Mouse (Mus musculus) layer of hippocampus, adult 8-10 months (tissue): ENCODE results near the gene H2al1a. TPM values are rescaled to one million over a fixed set of nuclear protein-coding genes. Genes with fewer than 3 reads are reported as not detected.
"Not testable (repeated sequence)": the region's sequence is repeated elsewhere in the genome, so short reads cannot be mapped to it uniquely, and the experiment has no call there.

Experiments
- DNase-seq, 2 experiments: peaks; one replicate each; pipeline ENCODE4 v3.0.0; 2022; ENCODE audit warnings: low spot score in 2 of 2
- total RNA-seq, 4 experiments: library from RNA; stranded (reverse); gene quantifications; 2 replicates each; pipeline ENCODE4 v1.2.4; 2022

H2al1a gene
- total RNA-seq, 4 experiments from 2014 or later = not detected

- DNase-seq = not testable (repeated sequence)
Measured at GRCm38 (mm10) chrX:11327522-11327921, 28.5 kb downstream of the H2al1a start, which contains the start of gene H2al1j. TSS of gene H2al1j (plus strand) at chrX:11327822.

- peak in 1 of 2 experiments; percentile 21 for DNase-seq
Measured at GRCm38 (mm10) chrX:11345762-11346161, 46.7 kb downstream of the H2al1a start.

- no peak for DNase-seq
Measured at GRCm38 (mm10) chrX:11346756-11347155, 47.7 kb downstream of the H2al1a start.

Other genes with a start within 250 kb of the H2al1a start
- gene H2al1b, start 3.2 kb downstream of the H2al1a start, total RNA-seq = not detected
- not detected for gene H2al1c, start 6.4 kb downstream of the H2al1a start, total RNA-seq
- not detected for gene H2al1d, start 9.6 kb downstream of the H2al1a start, total RNA-seq
- gene H2al1e, start 12.7 kb downstream of the H2al1a start, total RNA-seq = not detected
- not detected for gene H2al1f, start 15.9 kb downstream of the H2al1a start, total RNA-seq
- not detected for gene H2al1g, start 19.0 kb downstream of the H2al1a start, total RNA-seq
- gene H2al1h, start 22.2 kb downstream of the H2al1a start, total RNA-seq = not detected
- not detected for gene H2al1i, start 25.4 kb downstream of the H2al1a start, total RNA-seq
- not detected for gene H2al1j, start 28.6 kb downstream of the H2al1a start, total RNA-seq